Mouse (Mus musculus) limb, embryonic 15.5 days (tissue): ENCODE data around the gene Dusp9. TPM values are rescaled to one million over a fixed set of nuclear protein-coding genes. Genes with fewer than 3 reads are reported as not detected.

Source experiments
- ATAC-seq: fragments of 200-750 bp; cut with Nextera tagmentation; 2 replicates; pipeline ENCODE4 v1.8.0; 2017; ENCODE audit warnings: low read depth, moderate TSS enrichment; ENCODE audit not compliant: insufficient number of reproducible peaks, low FRiP score, low TSS enrichment
- H3K27ac ChIP-seq: fragments of 300-500 bp; sonication (generic); 2 replicates; pipeline ENCODE4 v1.5.1; 2015; ENCODE audit warnings: moderate library complexity, mild to moderate bottlenecking, inconsistent platforms
- H3K27me3 ChIP-seq: fragments of 300-500 bp; sonication (generic); 2 replicates; pipeline ENCODE4 v1.6.1; 2015; ENCODE audit warnings: inconsistent platforms
- H3K36me3 ChIP-seq: fragments of 300-500 bp; sonication (generic); 2 replicates; pipeline ENCODE4 v1.6.1; 2015; ENCODE audit warnings: inconsistent platforms
- H3K4me1 ChIP-seq: fragments of 300-500 bp; sonication (generic); 2 replicates; pipeline ENCODE4 v1.6.1; 2015; ENCODE audit warnings: inconsistent platforms
- H3K4me2 ChIP-seq: fragments of 300-500 bp; sonication (generic); 2 replicates; pipeline ENCODE4 v1.6.1; 2015; ENCODE audit warnings: mild to moderate bottlenecking, inconsistent platforms
- H3K4me3 ChIP-seq: fragments of 300-500 bp; sonication (generic); 2 replicates; pipeline ENCODE4 v1.5.1; 2015; ENCODE audit warnings: mild to moderate bottlenecking, inconsistent platforms
- H3K9ac ChIP-seq: fragments of 300-500 bp; sonication (generic); 2 replicates; pipeline ENCODE4 v1.6.1; 2015; ENCODE audit warnings: inconsistent platforms
- H3K9me3 ChIP-seq: fragments of 300-500 bp; sonication (generic); 2 replicates; pipeline ENCODE4 v1.6.1; 2016; ENCODE audit warnings: inconsistent platforms
- WGBS: fragments of 180-500 bp; shearing (Covaris S2); methylation state at CpG from one replicate; pipeline ENCODE4 v1.1.7; 2015; 5-methylcytosine and 5-hydroxymethylcytosine counted together
- polyA plus RNA-seq: library from polyadenylated mRNA; unstranded; fragments of >200 nt; fragmentation: Nextera tagmentation; extraction: Ambion mirVana; gene quantifications from 2 replicates; pipeline ENCODE4 v1.2.1, GENCODE M21; 2015

Gene Dusp9
- polyA plus RNA-seq: 6.3 and 7.1 TPM in 2 replicates

DNA sequence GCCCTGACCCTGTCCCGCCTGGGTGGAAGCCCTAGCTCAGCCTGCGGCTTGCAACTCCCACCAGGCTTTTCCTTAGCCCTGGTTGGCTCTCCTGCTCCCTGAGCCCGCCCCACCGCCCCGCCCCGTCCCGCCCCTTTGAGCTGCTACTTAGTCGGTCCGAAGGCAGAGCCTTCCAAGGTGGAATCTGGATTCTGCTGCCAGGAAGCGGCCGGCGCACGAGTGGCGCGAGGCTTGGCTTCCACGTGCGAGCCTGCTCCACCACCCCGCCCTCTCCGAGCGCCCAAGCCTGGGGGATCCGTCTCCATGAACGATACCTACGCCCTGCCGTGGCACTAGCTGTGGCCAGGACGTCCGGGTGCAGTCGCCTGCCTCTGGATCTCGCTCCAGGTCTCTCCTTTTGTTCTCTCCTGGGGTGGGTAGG lies at the start of gene Dusp9:
TSS of gene Dusp9 (plus strand) at position 165 of the 421 bp plus-strand sequence.
- Histone ChIP-seq H3K9ac (0 out of 2 replicates have a peak within 1 kb of the TSS, but pooled peaks have one; percentile 2), H3K4me2 (peak within 1 kb of the TSS; percentile 63), H3K27me3 (peaks cover 72% of the 10 kb centered on the region), H3K36me3 (no peaks in the 10 kb centered on the region), H3K27ac (no peak within 1 kb of the TSS), H3K9me3 (no peaks in the 10 kb centered on the region), H3K4me1 (peaks cover 23% of the 10 kb centered on the region), H3K4me3 (peak within 1 kb of the TSS; percentile 39)
- 31% methylated on average over 24 of the region's 28 CpGs for WGBS
- ATAC-seq: peak; percentile 52

DNA sequence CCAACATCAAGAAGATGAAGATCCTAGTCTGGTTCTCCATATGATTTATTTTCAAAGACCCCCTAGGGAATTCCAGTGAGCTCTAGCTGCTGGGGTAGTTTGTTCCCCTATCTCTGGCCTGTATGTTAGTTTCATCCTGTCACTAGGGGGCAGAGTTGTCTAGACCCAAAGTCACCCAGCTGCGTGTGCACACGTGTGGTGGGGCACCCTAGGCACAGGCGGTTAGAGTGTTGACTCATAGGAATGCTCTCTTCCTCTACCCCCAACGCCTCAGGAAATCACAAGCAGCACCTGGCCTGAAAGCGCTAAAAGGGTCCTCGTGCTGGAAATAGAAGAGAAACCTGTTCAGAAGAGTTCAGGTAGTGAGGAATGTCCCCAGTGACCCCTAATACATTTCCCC lies 46.0 kb upstream of the Dusp9 start:
- WGBS: 27% methylated on average over 6 of the region's 6 CpGs
- no peak overlapping the region for H3K9ac ChIP-seq
- peaks cover 4% of the 10 kb centered on the region; the same call in 1 of the 2 replicates for H3K4me1 ChIP-seq
- no peaks in the 10 kb centered on the region for H3K9me3 ChIP-seq
- H3K4me2 ChIP-seq: no peak overlapping the region
- peaks cover 6% of the 10 kb centered on the region; the same call in 1 of the 2 replicates for H3K27me3 ChIP-seq
- no peak overlapping the region for H3K27ac ChIP-seq
- no peak overlapping the region for H3K4me3 ChIP-seq
- no peaks in the 10 kb centered on the region for H3K36me3 ChIP-seq
- ATAC-seq: no peak

DNA sequence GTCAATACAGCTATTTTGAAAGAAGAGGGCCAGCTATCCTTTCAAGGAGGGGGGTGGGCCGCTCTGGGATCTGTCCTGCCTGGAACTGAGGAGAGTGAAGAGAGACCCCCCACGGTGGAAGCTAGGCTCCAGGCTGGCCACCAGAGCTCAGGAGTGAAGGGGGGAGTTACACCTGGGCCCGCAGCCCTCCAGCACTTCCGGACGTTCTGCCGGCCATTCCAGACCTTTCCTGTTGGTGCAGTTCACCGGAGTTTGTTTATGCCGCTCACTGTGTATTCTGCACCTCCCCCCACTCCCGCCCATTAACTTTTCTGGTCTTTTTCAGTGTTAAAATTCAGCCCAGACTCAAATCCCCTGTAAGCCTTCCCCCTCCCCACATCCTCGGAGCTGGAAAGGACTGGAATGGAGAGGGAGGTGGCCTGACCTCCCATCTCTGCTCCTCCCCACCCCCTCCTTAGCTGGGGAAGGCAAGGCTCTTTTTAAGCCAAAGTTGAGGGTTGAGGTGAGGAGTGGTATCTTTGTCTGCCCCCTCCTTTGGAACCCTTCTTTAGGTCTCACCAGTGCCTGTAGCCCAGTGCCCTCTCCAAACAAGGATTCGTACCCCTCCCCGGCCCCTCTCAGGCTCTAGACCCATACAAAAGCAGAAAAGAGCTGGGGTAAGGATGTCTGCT lies 44.6 kb upstream of the Dusp9 start:
- Histone ChIP-seq H3K4me3 (no peak overlapping the region), H3K27me3 (peaks cover 6% of the 10 kb centered on the region; the same call in 1 of the 2 replicates), H3K4me2 (no peak overlapping the region), H3K9ac (no peak overlapping the region), H3K4me1 (peaks cover 4% of the 10 kb centered on the region; the same call in 1 of the 2 replicates), H3K36me3 (no peaks in the 10 kb centered on the region), H3K27ac (no peak overlapping the region), H3K9me3 (no peaks in the 10 kb centered on the region)
- WGBS: 38% methylated on average over 12 of the region's 12 CpGs
- no peak for ATAC-seq

DNA sequence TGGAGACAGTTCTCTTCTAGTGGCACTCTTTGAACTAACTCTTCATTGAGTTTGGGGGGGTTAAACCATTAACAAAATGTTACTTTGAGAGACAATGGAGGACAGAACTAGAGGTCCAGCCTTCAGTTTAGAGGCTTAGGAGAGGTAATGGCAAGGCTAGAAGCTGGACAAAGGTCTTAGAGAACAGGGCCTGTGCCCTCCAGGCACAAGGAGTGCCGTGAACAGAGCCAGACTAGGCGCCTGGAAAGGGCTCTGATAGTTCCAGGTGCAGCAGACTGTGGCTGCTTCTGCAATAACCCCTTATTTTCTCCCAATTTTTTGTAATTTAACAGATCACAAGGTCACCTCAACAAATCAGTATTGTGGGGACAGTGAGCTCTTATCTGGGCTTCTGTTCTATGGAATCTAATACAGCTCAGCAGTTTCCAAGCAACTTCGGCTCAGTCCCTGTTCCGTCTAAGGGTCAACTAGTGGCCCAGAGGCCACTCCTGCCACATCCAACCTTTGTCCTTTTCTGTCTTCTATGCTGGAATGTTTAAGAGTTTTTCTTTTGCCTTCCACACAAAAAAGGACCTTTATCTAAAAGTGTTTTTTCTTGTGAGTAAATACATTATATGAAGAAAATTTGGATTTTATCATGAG lies 43.8 kb upstream of the Dusp9 start:
- no peak for ATAC-seq
- WGBS: 54% methylated on average over 4 of the region's 4 CpGs
- Histone ChIP-seq H3K27ac (no peak overlapping the region), H3K4me1 (peaks cover 4% of the 10 kb centered on the region; the same call in 1 of the 2 replicates), H3K36me3 (no peaks in the 10 kb centered on the region), H3K9me3 (no peaks in the 10 kb centered on the region), H3K27me3 (peaks cover 6% of the 10 kb centered on the region; the same call in 1 of the 2 replicates), H3K9ac (no peak overlapping the region), H3K4me3 (no peak overlapping the region), H3K4me2 (no peak overlapping the region)

DNA sequence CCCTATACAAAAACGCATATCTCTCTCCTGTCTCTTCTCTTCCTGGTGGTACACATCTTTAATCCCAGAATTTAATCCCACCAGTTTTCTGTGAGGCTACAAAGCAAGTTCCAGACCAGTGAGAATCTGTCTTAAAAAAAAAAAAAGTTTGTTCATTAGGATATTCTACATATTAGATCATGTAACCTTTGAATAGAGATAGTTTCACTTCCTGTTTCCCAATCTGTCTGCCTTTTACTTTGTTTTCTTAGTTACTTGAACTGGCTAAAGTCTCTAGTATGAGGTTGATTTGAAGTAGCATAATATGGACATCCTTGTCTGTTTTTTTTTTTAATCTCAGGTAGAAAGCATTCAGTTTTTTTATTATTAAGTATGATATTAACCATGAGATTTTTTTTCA lies 37.8 kb upstream of the Dusp9 start:
- Histone ChIP-seq H3K4me3 (no peak overlapping the region), H3K4me2 (no peak overlapping the region), H3K9ac (no peak overlapping the region), H3K36me3 (no peaks in the 10 kb centered on the region), H3K27me3 (no peaks in the 10 kb centered on the region), H3K27ac (no peak overlapping the region), H3K4me1 (no peaks in the 10 kb centered on the region), H3K9me3 (no peaks in the 10 kb centered on the region)
- 87% methylated on average over 1 of the region's 1 CpGs for WGBS
- ATAC-seq: no peak

DNA sequence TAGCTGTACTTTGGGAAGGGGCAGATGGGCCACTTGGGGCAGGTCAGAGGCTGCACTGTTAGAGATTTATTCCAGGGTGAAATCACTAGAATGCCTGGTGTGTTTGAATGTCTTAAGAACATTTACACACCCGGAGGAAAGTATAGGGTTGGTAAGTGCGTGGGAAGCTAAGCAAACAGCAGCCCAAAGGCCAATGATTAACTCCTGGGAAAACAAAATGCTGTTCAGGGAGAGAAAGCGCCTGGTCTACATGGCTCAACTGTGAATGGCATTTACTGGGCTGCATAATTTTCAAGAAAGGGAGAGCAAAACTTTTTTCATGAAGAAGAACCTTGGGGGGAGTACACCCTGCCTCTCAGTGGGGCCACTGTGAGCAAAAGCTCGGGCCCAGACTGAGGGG lies 25.6 kb upstream of the Dusp9 start:
- H3K4me2 ChIP-seq: no peak overlapping the region
- H3K4me1 ChIP-seq: no peaks in the 10 kb centered on the region
- H3K36me3 ChIP-seq: no peaks in the 10 kb centered on the region
- 76% methylated on average over 4 of the region's 4 CpGs for WGBS
- no peak overlapping the region for H3K9ac ChIP-seq
- no peak overlapping the region for H3K4me3 ChIP-seq
- H3K9me3 ChIP-seq: no peaks in the 10 kb centered on the region
- no peak overlapping the region for H3K27ac ChIP-seq
- peaks cover 16% of the 10 kb centered on the region; the same call in 1 of the 2 replicates for H3K27me3 ChIP-seq
- no peak for ATAC-seq

DNA sequence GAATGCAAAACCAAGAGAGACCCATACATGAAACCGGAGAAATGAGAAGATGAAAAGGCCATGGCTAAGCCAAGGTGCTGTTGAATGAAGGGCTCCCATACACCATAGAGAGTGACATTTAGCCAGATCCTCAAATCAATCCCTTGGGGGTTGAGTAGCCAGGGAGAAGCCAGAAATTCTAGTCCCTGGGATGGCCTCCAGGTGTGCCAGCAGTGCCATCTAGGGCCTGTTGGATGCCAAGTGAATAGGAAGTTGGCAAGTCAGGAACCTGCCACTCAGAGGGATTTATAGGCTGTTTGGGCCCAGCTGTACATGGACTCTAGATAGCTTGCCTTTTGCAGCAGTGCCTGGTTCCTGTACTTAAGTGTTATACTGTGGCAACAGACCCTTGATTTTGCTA lies 23.3 kb upstream of the Dusp9 start:
- Histone ChIP-seq H3K9ac (no peak overlapping the region), H3K9me3 (no peaks in the 10 kb centered on the region)
- WGBS: 86% methylated on average over 1 of the region's 1 CpGs

DNA sequence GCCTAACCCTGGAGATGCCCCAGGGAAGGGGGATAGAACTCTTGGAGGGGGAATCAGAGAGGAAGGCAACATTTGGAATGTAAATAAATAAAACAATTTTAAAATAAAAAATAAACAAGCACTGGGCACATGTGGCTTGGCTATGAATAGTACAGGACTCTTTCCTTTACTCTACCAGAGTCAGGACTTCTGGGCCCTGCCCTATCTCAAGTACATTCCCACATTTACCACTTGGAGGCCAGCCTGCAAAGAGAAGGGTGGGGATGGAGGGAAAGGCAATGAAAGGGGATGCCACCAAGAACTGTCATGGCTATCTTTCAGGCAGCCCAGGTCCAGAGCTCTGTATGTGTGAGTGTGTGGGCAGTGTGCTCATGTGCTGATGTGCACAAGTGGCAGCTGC lies 19.8 kb upstream of the Dusp9 start:
- Histone ChIP-seq H3K4me1 (no peaks in the 10 kb centered on the region), H3K27me3 (peaks cover 16% of the 10 kb centered on the region; the same call in 1 of the 2 replicates), H3K9ac (no peak overlapping the region), H3K36me3 (no peaks in the 10 kb centered on the region), H3K4me2 (no peak overlapping the region), H3K27ac (no peak overlapping the region), H3K4me3 (no peak overlapping the region), H3K9me3 (no peaks in the 10 kb centered on the region)
- no peak for ATAC-seq

More for the DNA sequence above, 23.3 kb upstream of the Dusp9 start:
- Histone ChIP-seq H3K4me3 (no peak overlapping the region), H3K27me3 (peaks cover 16% of the 10 kb centered on the region; the same call in 1 of the 2 replicates), H3K36me3 (no peaks in the 10 kb centered on the region), H3K4me1 (no peaks in the 10 kb centered on the region), H3K27ac (no peak overlapping the region), H3K4me2 (no peak overlapping the region)
- ATAC-seq: no peak

DNA sequence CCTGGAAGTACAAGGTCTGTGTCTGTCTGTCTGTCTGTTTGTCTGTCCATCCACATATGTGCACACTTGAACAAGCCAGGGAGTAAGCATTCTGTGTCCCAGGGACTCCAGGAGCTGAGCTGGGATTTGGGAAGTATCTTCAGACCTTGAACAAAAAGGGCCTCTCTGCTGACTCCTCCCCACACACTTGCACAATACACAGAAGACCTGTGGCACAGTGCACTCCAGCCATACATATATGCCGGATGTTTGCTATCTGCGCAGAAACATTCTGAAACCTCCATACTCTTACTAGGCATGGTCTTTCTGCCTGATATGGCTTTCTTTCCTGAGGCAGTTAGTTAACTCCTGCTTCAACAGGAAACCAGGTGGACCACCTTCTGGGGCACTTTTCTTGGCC lies 19.3 kb upstream of the Dusp9 start:
- 80% methylated on average over 2 of the region's 2 CpGs for WGBS
- ATAC-seq: no peak
- no peak overlapping the region for H3K4me3 ChIP-seq
- no peaks in the 10 kb centered on the region for H3K4me1 ChIP-seq
- H3K9ac ChIP-seq: no peak overlapping the region
- no peaks in the 10 kb centered on the region for H3K36me3 ChIP-seq
- no peaks in the 10 kb centered on the region for H3K9me3 ChIP-seq
- H3K4me2 ChIP-seq: no peak overlapping the region
- H3K27me3 ChIP-seq: peaks cover 16% of the 10 kb centered on the region; the same call in 1 of the 2 replicates
- H3K27ac ChIP-seq: no peak overlapping the region

DNA sequence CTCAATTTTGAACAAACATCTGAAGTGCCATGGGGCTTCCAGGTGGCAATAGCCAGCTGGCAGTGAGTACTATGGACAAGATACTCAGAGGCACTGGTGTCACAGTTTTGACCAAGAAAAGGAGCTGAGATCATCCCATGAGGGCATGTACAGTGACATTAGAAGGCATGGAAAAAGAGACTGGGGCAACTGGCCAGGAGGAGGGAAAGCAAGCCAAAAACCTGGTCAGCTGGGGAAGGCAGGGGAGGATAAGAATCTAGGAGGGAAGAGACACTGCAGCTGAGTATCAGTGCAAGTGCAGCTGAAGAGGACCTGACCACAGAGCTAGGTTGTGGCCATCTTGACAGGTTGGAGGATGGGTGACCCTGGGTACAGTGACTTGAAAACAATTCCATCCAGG lies 12.2 kb upstream of the Dusp9 start:
- ATAC-seq: no peak
- H3K27ac ChIP-seq: no peak overlapping the region
- no peaks in the 10 kb centered on the region for H3K36me3 ChIP-seq
- no peak overlapping the region for H3K4me2 ChIP-seq
- peaks cover 7% of the 10 kb centered on the region; the same call in 1 of the 2 replicates for H3K27me3 ChIP-seq
- no peaks in the 10 kb centered on the region for H3K9me3 ChIP-seq
- H3K4me1 ChIP-seq: no peaks in the 10 kb centered on the region
- no peak overlapping the region for H3K9ac ChIP-seq
- H3K4me3 ChIP-seq: no peak overlapping the region

DNA sequence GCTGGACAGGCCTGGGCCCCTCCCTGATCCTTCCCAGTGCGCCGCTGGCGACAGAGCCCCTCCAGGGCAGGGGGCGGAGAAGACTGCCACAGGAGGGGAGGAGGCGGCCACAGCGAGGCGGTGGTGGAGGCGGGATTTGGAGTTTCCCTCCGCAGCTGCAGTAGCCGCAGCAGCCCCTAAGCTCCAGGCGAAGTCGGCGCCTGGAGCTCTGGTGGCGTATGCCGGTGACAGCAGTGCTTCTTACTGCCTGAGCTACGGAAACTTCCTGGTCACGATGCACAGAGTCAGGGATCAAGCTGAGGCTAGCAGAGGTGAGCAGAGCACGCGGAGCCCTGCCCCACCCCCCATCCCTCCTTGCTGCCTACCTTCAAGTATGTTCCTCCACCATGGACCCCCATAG lies 3.8 kb upstream of the Dusp9 start:
- H3K9me3 ChIP-seq: no peaks in the 10 kb centered on the region
- WGBS: 34% methylated on average over 19 of the region's 19 CpGs
- no peak overlapping the region for H3K27ac ChIP-seq
- H3K36me3 ChIP-seq: no peaks in the 10 kb centered on the region
- no peak overlapping the region for H3K9ac ChIP-seq
- H3K4me1 ChIP-seq: peaks cover 23% of the 10 kb centered on the region
- peaks cover 63% of the 10 kb centered on the region for H3K27me3 ChIP-seq
- H3K4me3 ChIP-seq: 0 out of 2 replicates have a peak overlapping the region, but pooled peaks have one; percentile 10
- ATAC-seq: no peak; the same call in 1 of the 2 replicates
- peak overlapping the region; percentile 33 for H3K4me2 ChIP-seq

DNA sequence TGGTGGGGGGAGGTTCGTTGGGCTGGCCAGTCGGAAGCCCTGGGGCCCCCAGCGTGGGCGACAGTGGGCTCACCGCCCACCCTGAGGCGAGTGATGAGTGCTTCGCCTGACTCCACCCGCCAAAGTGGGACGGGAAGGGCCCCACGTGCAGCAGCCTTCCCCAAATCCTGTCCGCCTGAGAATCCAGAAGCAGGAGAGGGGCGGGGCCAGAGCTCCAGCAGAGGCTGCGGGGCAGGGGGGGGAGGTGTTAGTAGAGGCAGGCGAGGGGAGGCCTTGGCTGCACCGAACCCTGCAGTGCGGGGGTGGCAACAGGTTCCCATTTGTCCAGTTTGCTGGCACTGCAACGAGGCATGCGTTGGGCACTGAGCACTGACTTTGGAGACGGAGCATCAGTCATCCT lies 1.8 kb upstream of the Dusp9 start:
- no peaks in the 10 kb centered on the region for H3K9me3 ChIP-seq
- no peak overlapping the region for H3K9ac ChIP-seq
- H3K4me3 ChIP-seq: peak overlapping the region; percentile 32
- no peak for ATAC-seq
- no peak overlapping the region for H3K27ac ChIP-seq
- WGBS: 18% methylated on average over 16 of the region's 19 CpGs
- H3K27me3 ChIP-seq: peaks cover 75% of the 10 kb centered on the region
- H3K4me1 ChIP-seq: peaks cover 23% of the 10 kb centered on the region
- H3K4me2 ChIP-seq: peak overlapping the region; percentile 71
- no peaks in the 10 kb centered on the region for H3K36me3 ChIP-seq
